ENCODE assay signal across 11 mouse cellular contexts in the genomic region with DNA sequence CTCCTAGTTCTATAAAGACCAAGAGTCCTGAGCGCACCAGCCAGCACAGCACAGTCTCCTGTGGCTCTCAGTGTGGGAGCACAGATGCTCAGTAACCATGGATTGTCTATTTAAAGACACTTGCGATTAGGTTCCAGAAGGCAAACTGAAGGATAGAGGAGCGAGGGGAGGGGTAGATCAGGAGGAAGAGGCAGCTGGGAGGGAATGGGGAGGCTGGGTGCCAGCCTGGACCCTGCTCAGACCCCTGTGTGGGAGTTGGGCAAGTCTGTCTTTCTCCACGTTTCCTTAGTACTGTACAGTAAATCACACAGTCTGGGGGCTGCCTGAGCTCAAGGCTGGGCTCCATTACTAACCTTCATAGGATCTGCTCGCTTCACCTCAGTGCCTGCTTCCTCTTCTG.
DNase-seq lines count a peak whose midpoint lies in the region; ATAC-seq lines count a peak whose summit lies in the region.
"Had no signal": no experiment of that assay in that cellular context is flagged by ENCODE, and none has a peak within 500 bp of the region (broad histone marks: within the 10 kb centered on the region; RNA-seq: fewer than 3 reads in every experiment).

No protein-coding gene starts in this region.

- peak; percentile 24; the same call in 1 of the 2 replicates for ATAC-seq in heart, embryonic 14.5 days (ENCODE audit: insufficient number of reproducible peaks, insufficient read depth, low FRiP score, low read depth)
- ATAC-seq in midbrain, embryonic 16.5 days = peak; percentile 61
- no peak for ATAC-seq in cerebellum, adult (ENCODE audit: insufficient number of reproducible peaks, low FRiP score, low TSS enrichment)
- ATAC-seq in monocyte, adult 5-6 weeks (replicated peaks; ENCODE audit: insufficient number of reproducible peaks, low FRiP score, low TSS enrichment, poor library complexity, severe bottlenecking) = no peak

- H3K4me1 ChIP-seq in heart, embryonic 14.5 days (ENCODE audit: control insufficient read depth in 2 of 2, insufficient read depth in 2 of 2, low read length in 2 of 2) = peaks cover 11 to 13% of the 10 kb centered on the region in 2 experiments
- peaks cover 3% of the 10 kb centered on the region for H3K4me1 ChIP-seq in midbrain, embryonic 16.5 days (ENCODE audit: control insufficient read depth, insufficient read depth, low read length)
- no peaks in the 10 kb centered on the region for H3K4me1 ChIP-seq in midbrain, embryonic 10.5 days

- H3K36me3 ChIP-seq in heart, embryonic 14.5 days (ENCODE audit: control insufficient read depth, insufficient read depth, low read length) = no peaks in the 10 kb centered on the region
- no peaks in the 10 kb centered on the region for H3K36me3 ChIP-seq in midbrain, embryonic 16.5 days (ENCODE audit: control insufficient read depth, insufficient read depth, low read length)
- no peaks in the 10 kb centered on the region for H3K36me3 ChIP-seq in midbrain, embryonic 10.5 days

- no peak overlapping the region for H3K4me3 ChIP-seq in heart, embryonic 14.5 days (ENCODE audit: control insufficient read depth in 1 of 2, insufficient read depth in 1 of 2, low read depth in 1 of 2, low read length in 2 of 2)
- no peak overlapping the region for H3K4me3 ChIP-seq in midbrain, embryonic 16.5 days (ENCODE audit: low read depth, low read length)
- no peak overlapping the region for H3K4me3 ChIP-seq in midbrain, embryonic 10.5 days

- H3K9ac ChIP-seq in heart, embryonic 14.5 days (ENCODE audit: low read length) = peak overlapping the region; percentile 10; the same call in 1 of the 2 replicates
- no peak overlapping the region for H3K9ac ChIP-seq in midbrain, embryonic 16.5 days (ENCODE audit: low read depth, low read length)

- H3K27ac ChIP-seq in heart, embryonic 14.5 days (replicated peaks in 1 of 2; ENCODE audit: control insufficient read depth in 1 of 2, insufficient read depth in 1 of 2, low read depth in 2 of 2, low read length in 2 of 2) = peak overlapping the region; percentile 21 to 25; a peak in 3 of 4 replicates
- no peak overlapping the region for H3K27ac ChIP-seq in midbrain, embryonic 16.5 days (ENCODE audit: low read length)
- H3K27ac ChIP-seq in midbrain, embryonic 10.5 days (replicated peaks) = no peak overlapping the region

- no peak for DNase-seq in heart, adult 9 months (ENCODE audit: low spot score in 2 of 2)
- DNase-seq in midbrain, embryonic 10.5 days (ENCODE audit: low spot score) = no peak
- DNase-seq in layer of hippocampus, postnatal 36 days = peak; percentile 30 to 48
- peak; percentile 53 for DNase-seq in right cerebral cortex, postnatal 25 days
- DNase-seq: gastrocnemius, postnatal 14 days; kidney, adult 18-20 months; thymus, postnatal 4 days had no signal

- H3K27me3 ChIP-seq in heart, embryonic 14.5 days (ENCODE audit: control insufficient read depth, insufficient read depth, low read length) = no peaks in the 10 kb centered on the region
- no peaks in the 10 kb centered on the region for H3K27me3 ChIP-seq in midbrain, embryonic 16.5 days (ENCODE audit: control insufficient read depth, insufficient read depth, low read depth, low read length)
- H3K27me3 ChIP-seq in midbrain, embryonic 10.5 days (ENCODE audit: low read depth, poor library complexity, severe bottlenecking) = no peaks in the 10 kb centered on the region

- 35% methylated on average over 5 of the region's 5 CpGs for WGBS in heart, embryonic 14.5 days
- 66% methylated on average over 5 of the region's 5 CpGs for WGBS in midbrain, embryonic 16.5 days
- WGBS in midbrain, embryonic 10.5 days = 85% methylated on average over 5 of the region's 5 CpGs

- H3K4me2 ChIP-seq in heart, embryonic 14.5 days (ENCODE audit: low read length) = 0 out of 2 replicates have a peak overlapping the region, but pooled peaks have one; percentile 3
- no peak overlapping the region for H3K4me2 ChIP-seq in midbrain, embryonic 16.5 days (ENCODE audit: low read length)

- H3K9me3 ChIP-seq in heart, embryonic 14.5 days (ENCODE audit: control insufficient read depth, low read length) = peaks cover 4% of the 10 kb centered on the region
- no peaks in the 10 kb centered on the region for H3K9me3 ChIP-seq in midbrain, embryonic 16.5 days (replicated peaks; ENCODE audit: control insufficient read depth, low read length, poor library complexity, severe bottlenecking)
- H3K9me3 ChIP-seq in midbrain, embryonic 10.5 days (replicated peaks) = peaks cover 9% of the 10 kb centered on the region; the same call in 1 of the 2 replicates

Comparison
In these comparisons a context has a peak if more than half of its experiments do, and no peak if none do; other contexts are left out.
1. ATAC-seq: peak in heart, embryonic 14.5 days (single experiment) and midbrain, embryonic 16.5 days (single experiment); none in cerebellum, adult (single experiment) and monocyte, adult 5-6 weeks (single experiment).
2. H3K27ac ChIP-seq: peak in heart, embryonic 14.5 days (2 of 2); none in midbrain, embryonic 16.5 days (single experiment) and midbrain, embryonic 10.5 days (single experiment).
3. DNase-seq: peak in layer of hippocampus, postnatal 36 days (2 of 2) and right cerebral cortex, postnatal 25 days (single experiment); none in heart, adult 9 months (0 of 2) and midbrain, embryonic 10.5 days (single experiment).